In genomic region chr6:35133246-35133578, GRCm38 (mm10) we compare ENCODE assay signal across 7 mouse cellular contexts. TPM values are rescaled to one million over a fixed set of nuclear protein-coding genes. Genes with fewer than 3 reads are reported as not detected.
DNase-seq lines count a peak whose midpoint lies in the region; ATAC-seq and TF ChIP-seq lines count a peak whose summit lies in the region.

No protein-coding gene starts in this region.

- no peak for TF ChIP-seq POLR2A in testis, adult 2 months (IDR thresholded peaks at IDR 0.05; ENCODE audit: control insufficient read depth, low read depth, low read length)

- peak overlapping the region; percentile 100 for H3K27ac ChIP-seq in testis, adult 2 months (ENCODE audit: control insufficient read depth, insufficient read depth, low read depth, low read length)
- H3K27ac ChIP-seq in forebrain, embryonic 13.5 days: peak overlapping the region; percentile 92
- peak overlapping the region; percentile 94 for H3K27ac ChIP-seq in liver, embryonic 13.5 days
- H3K27ac ChIP-seq in stomach, postnatal 0 days (replicated peaks): peak overlapping the region; percentile 94

- peak; percentile 91 for ATAC-seq in forebrain, embryonic 13.5 days
- peak; percentile 92 for ATAC-seq in liver, embryonic 13.5 days (ENCODE audit: low read depth)
- ATAC-seq in stomach, postnatal 0 days (ENCODE audit: low FRiP score, low TSS enrichment): peak; percentile 90

- no peaks in the 10 kb centered on the region for H3K27me3 ChIP-seq in testis, adult 2 months (ENCODE audit: control insufficient read depth, insufficient read depth, low read length)
- H3K27me3 ChIP-seq in forebrain, embryonic 13.5 days: no peaks in the 10 kb centered on the region
- no peaks in the 10 kb centered on the region for H3K27me3 ChIP-seq in liver, embryonic 13.5 days
- H3K27me3 ChIP-seq in stomach, postnatal 0 days (ENCODE audit: control insufficient read depth, insufficient read depth, low read length): no peaks in the 10 kb centered on the region

- no peak for TF ChIP-seq EP300 in stomach, postnatal 0 days (optimal IDR thresholded peaks at IDR 0.05)

- H3K4me2 ChIP-seq in forebrain, embryonic 13.5 days: peak overlapping the region; percentile 96
- peak overlapping the region; percentile 92 for H3K4me2 ChIP-seq in liver, embryonic 13.5 days
- peak overlapping the region; percentile 94 for H3K4me2 ChIP-seq in stomach, postnatal 0 days (replicated peaks; ENCODE audit: low read depth)

- intact Hi-C loops in left cerebral cortex, postnatal 14 days (cut with DNase I): loop anchor here (2.0 to 5.0 kb wide), 2 partner anchors 44 to 134 kb away; partner anchors contain the start of gene Nup205

- H3K9ac ChIP-seq in forebrain, embryonic 13.5 days: peak overlapping the region; percentile 90
- peak overlapping the region; percentile 98 for H3K9ac ChIP-seq in liver, embryonic 13.5 days
- peak overlapping the region; percentile 83 for H3K9ac ChIP-seq in stomach, postnatal 0 days (ENCODE audit: low read length)

- peak overlapping the region; percentile 100 for H3K4me3 ChIP-seq in testis, adult 2 months (ENCODE audit: control insufficient read depth, low read depth, low read length)
- peak overlapping the region; percentile 90 for H3K4me3 ChIP-seq in forebrain, embryonic 13.5 days
- H3K4me3 ChIP-seq in liver, embryonic 13.5 days (replicated peaks): peak overlapping the region; percentile 96
- peak overlapping the region; percentile 74 for H3K4me3 ChIP-seq in stomach, postnatal 0 days (ENCODE audit: low read depth, low read length)

- WGBS in forebrain, embryonic 13.5 days: 0% methylated on average over 21 of the region's 25 CpGs
- under 1% methylated on average over 22 of the region's 25 CpGs for WGBS in liver, embryonic 13.5 days (ENCODE audit: insufficient replicate concordance)
- WGBS in stomach, postnatal 0 days: under 1% methylated on average over 19 of the region's 25 CpGs

- H3K9me3 ChIP-seq in forebrain, embryonic 13.5 days (replicated peaks): no peaks in the 10 kb centered on the region
- H3K9me3 ChIP-seq in liver, embryonic 13.5 days (replicated peaks): no peaks in the 10 kb centered on the region
- H3K9me3 ChIP-seq in stomach, postnatal 0 days (ENCODE audit: control insufficient read depth, low read length): no peaks in the 10 kb centered on the region

- TF ChIP-seq CTCF in testis, adult 2 months (IDR thresholded peaks at IDR 0.05; ENCODE audit: control insufficient read depth, insufficient read depth, insufficient replicate concordance, low read depth, low read length): no peak
- TF ChIP-seq CTCF in stomach, postnatal 0 days (IDR thresholded peaks at IDR 0.05; ENCODE audit: low read depth): no peak

- peaks cover 5% of the 10 kb centered on the region for H3K4me1 ChIP-seq in testis, adult 2 months (ENCODE audit: control insufficient read depth, insufficient read depth, low read length)
- H3K4me1 ChIP-seq in forebrain, embryonic 13.5 days: peaks cover 28% of the 10 kb centered on the region
- peaks cover 28% of the 10 kb centered on the region for H3K4me1 ChIP-seq in liver, embryonic 13.5 days (replicated peaks)
- H3K4me1 ChIP-seq in stomach, postnatal 0 days (replicated peaks; ENCODE audit: control insufficient read depth, insufficient read depth): no peaks in the 10 kb centered on the region; the same call in 1 of the 2 replicates

- no peaks in the 10 kb centered on the region for H3K36me3 ChIP-seq in testis, adult 2 months (ENCODE audit: control insufficient read depth, insufficient read depth, low read length)
- H3K36me3 ChIP-seq in forebrain, embryonic 13.5 days (ENCODE audit: poor library complexity, severe bottlenecking): no peaks in the 10 kb centered on the region
- H3K36me3 ChIP-seq in liver, embryonic 13.5 days: no peaks in the 10 kb centered on the region; the same call in 1 of the 2 replicates
- H3K36me3 ChIP-seq in stomach, postnatal 0 days (ENCODE audit: control insufficient read depth, insufficient read depth, low read length): no peaks in the 10 kb centered on the region

- no peak for DNase-seq in testis, postnatal 10 days (ENCODE audit: low spot score)
- no peak for DNase-seq in liver, embryonic 13.5 days
- no peak for DNase-seq in stomach, postnatal 0 days (ENCODE audit: low spot score)
- no peak for DNase-seq in left cerebral cortex, postnatal 14 days (ENCODE audit: low spot score in 2 of 2)
- no peak for DNase-seq in layer of hippocampus, postnatal 10 days (ENCODE audit: low spot score in 2 of 2)

RNA-seq across cellular contexts. Expression of gene Cnot4, which starts 0.3 kb away (rescaled TPM):
- polyA plus RNA-seq in testis, adult 2 months (2012; rRNA removed): 56.1 and 60.8 TPM in 2 replicates
- 35.0 and 35.1 TPM in 2 replicates for polyA plus RNA-seq in forebrain, embryonic 13.5 days (2015; fragmentation: Nextera tagmentation; extraction: Ambion mirVana)
- polyA plus RNA-seq in liver, embryonic 13.5 days (2015; fragmentation: Nextera tagmentation; extraction: Ambion mirVana): 13.7 and 16.5 TPM in 2 replicates
- polyA plus RNA-seq in stomach, postnatal 0 days (2015; fragmentation: Nextera tagmentation; extraction: Ambion mirVana): 11.6 and 12.2 TPM in 2 replicates
- total RNA-seq in left cerebral cortex, postnatal 14 days (2021): 10 to 100 TPM; 36.0 to 38.4 TPM
- total RNA-seq in layer of hippocampus, postnatal 10 days (2021): 10 to 100 TPM; 37.5 to 41.0 TPM

RNA-seq across cellular contexts. Expression of gene Nup205, which starts 44.0 kb away (rescaled TPM):
- 85.0 and 101 TPM in 2 replicates for polyA plus RNA-seq in testis, adult 2 months (2012; rRNA removed)
- 34.0 and 37.9 TPM in 2 replicates for polyA plus RNA-seq in forebrain, embryonic 13.5 days (2015; fragmentation: Nextera tagmentation; extraction: Ambion mirVana)
- polyA plus RNA-seq in liver, embryonic 13.5 days (2015; fragmentation: Nextera tagmentation; extraction: Ambion mirVana): 22.0 and 28.2 TPM in 2 replicates
- polyA plus RNA-seq in stomach, postnatal 0 days (2015; fragmentation: Nextera tagmentation; extraction: Ambion mirVana): 7.2 and 7.4 TPM in 2 replicates
- 10 to 100 TPM; 25.1 to 27.7 TPM for total RNA-seq in left cerebral cortex, postnatal 14 days (2021)
- total RNA-seq in layer of hippocampus, postnatal 10 days (2021): 10 to 100 TPM; 30.8 to 33.6 TPM
